Mouse (Mus musculus) stomach, embryonic 14.5 days (tissue): ENCODE data around the gene Srgap3. TPM values are rescaled to one million over a fixed set of nuclear protein-coding genes. Genes with fewer than 3 reads are reported as not detected.

ENCODE experiments used
- ATAC-seq: fragments of 200-750 bp; cut with Nextera tagmentation; 2 replicates; pipeline ENCODE4 v1.8.0; 2017; ENCODE audit warnings: low read depth, moderate TSS enrichment; ENCODE audit not compliant: insufficient number of reproducible peaks, insufficient read depth, low FRiP score
- H3K27ac ChIP-seq: fragments of 300-500 bp; sonication (generic); 2 replicates; pipeline ENCODE4 v1.5.1; 2014; ENCODE audit warnings: mild to moderate bottlenecking, low read length, moderate library complexity, mixed read lengths
- H3K27me3 ChIP-seq: fragments of 300-500 bp; sonication (generic); 2 replicates; pipeline ENCODE4 v1.6.1; 2014; ENCODE audit warnings: low read length, control low read depth, mixed read lengths; ENCODE audit not compliant: control insufficient read depth, insufficient read depth
- H3K36me3 ChIP-seq: fragments of 300-500 bp; sonication (generic); 2 replicates; pipeline ENCODE4 v1.6.1; 2014; ENCODE audit warnings: mild to moderate bottlenecking, control low read depth, low read length, moderate library complexity, mixed read lengths; ENCODE audit not compliant: control insufficient read depth, insufficient read depth
- H3K4me1 ChIP-seq: fragments of 300-500 bp; sonication (generic); 2 replicates; pipeline ENCODE4 v1.6.1; 2014; ENCODE audit warnings: low read length, control low read depth, mixed read lengths; ENCODE audit not compliant: control insufficient read depth, insufficient read depth
- H3K4me2 ChIP-seq: fragments of 300-500 bp; sonication (generic); replicated peaks from 2 replicates; pipeline ENCODE4 v1.6.1; 2014; ENCODE audit warnings: low read depth, low read length, control low read depth
- H3K4me3 ChIP-seq: fragments of 300-500 bp; sonication (generic); 2 replicates; pipeline ENCODE4 v1.5.1; 2014; ENCODE audit warnings: low read depth, low read length, control low read depth
- H3K9ac ChIP-seq: fragments of 300-500 bp; sonication (generic); replicated peaks from 2 replicates; pipeline ENCODE4 v1.6.1; 2014; ENCODE audit warnings: low read depth, mild to moderate bottlenecking, control low read depth, low read length, moderate library complexity, mixed read lengths
- H3K9me3 ChIP-seq: fragments of 300-500 bp; sonication (generic); 2 replicates; pipeline ENCODE4 v1.6.1; 2016; ENCODE audit warnings: low read depth, low read length, control low read depth; ENCODE audit not compliant: control insufficient read depth
- WGBS: fragments of 180-500 bp; shearing (Covaris S2); extraction: QIAGEN DNeasy Blood & Tissue Kit; methylation state at CpG from one replicate; pipeline ENCODE4 v1.1.7; 2014; 5-methylcytosine and 5-hydroxymethylcytosine counted together
- polyA plus RNA-seq: library from polyadenylated mRNA; unstranded; fragments of >200 nt; fragmentation: Nextera tagmentation; extraction: Ambion mirVana; gene quantifications from 2 replicates; pipeline ENCODE4 v1.2.1, GENCODE M21; 2014

Gene Srgap3
- polyA plus RNA-seq, 1 experiment from 2014 or later = 15.3 TPM

DNA sequence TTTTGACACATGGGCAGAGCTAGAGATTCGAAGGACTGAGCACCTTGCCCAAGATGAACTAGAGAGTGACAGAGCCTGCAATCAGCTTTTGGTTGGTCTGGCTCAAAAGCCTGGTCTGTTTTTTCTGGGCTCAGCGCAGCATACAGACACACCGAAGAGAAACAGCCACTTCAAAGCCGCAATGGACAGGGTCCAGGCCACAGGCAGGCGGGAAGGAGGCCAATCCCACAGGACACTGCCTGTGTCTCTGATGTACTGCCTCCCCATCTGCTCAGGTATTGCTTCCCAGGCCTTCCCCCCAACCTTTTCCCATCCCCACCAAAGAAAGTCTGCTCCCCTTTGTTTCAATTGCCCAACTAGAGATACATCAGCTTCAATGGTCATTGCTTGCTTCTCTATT lies 148.7 kb downstream of the Srgap3 start:
- 86% methylated on average over 5 of the region's 5 CpGs for WGBS
- no peaks in the 10 kb centered on the region for H3K4me1 ChIP-seq
- no peak overlapping the region for H3K27ac ChIP-seq
- no peak for ATAC-seq
- no peaks in the 10 kb centered on the region for H3K27me3 ChIP-seq
- H3K4me3 ChIP-seq = no peak overlapping the region
- no peaks in the 10 kb centered on the region for H3K36me3 ChIP-seq
- H3K9me3 ChIP-seq = no peaks in the 10 kb centered on the region
- H3K4me2 ChIP-seq = no peak overlapping the region
- no peak overlapping the region for H3K9ac ChIP-seq

DNA sequence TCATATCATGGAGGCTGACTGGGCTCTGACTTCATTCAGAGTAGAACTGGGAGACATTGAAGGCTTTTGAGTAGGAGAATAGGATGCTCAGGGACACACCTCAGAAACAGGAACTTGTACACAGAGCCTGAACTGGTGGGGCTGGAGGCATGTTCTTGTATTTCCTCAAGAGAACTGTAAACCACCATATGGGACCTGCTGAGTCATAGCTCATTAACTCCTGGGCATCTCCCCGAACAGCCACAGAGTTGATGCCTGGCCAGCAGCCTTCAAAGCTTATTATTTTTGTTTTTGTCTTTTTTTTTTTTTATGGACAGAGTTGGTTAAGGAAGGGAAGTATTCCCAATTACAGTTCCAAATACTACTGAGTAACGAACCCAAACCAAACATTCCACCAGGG lies 150.5 kb downstream of the Srgap3 start:
- Histone ChIP-seq H3K9me3 (no peaks in the 10 kb centered on the region), H3K4me2 (no peak overlapping the region), H3K4me3 (no peak overlapping the region), H3K36me3 (no peaks in the 10 kb centered on the region), H3K27ac (no peak overlapping the region), H3K27me3 (no peaks in the 10 kb centered on the region), H3K4me1 (no peaks in the 10 kb centered on the region), H3K9ac (no peak overlapping the region)
- WGBS = 74% methylated on average over 2 of the region's 2 CpGs
- no peak for ATAC-seq

DNA sequence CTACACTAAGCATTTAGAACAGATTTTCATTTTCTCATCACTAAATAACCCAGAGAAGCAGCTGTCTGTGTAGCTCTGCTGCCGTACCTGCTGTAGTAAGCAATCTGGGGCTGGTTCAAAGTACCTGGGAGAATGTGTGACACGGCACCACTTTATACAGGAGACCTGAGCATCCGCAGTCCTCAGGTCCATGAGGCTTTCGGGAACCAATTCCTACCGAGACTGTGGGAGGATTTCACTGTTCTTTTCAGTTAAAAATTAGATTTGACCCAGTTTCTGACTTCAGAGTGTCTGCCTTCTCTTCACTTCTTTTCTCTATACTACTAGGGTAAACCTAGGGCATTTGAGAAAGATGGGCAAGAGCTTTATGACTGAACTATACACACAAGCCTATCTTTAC lies 153.2 kb downstream of the Srgap3 start:
- 91% methylated on average over 5 of the region's 5 CpGs for WGBS
- no peak for ATAC-seq
- no peaks in the 10 kb centered on the region for H3K27me3 ChIP-seq

DNA sequence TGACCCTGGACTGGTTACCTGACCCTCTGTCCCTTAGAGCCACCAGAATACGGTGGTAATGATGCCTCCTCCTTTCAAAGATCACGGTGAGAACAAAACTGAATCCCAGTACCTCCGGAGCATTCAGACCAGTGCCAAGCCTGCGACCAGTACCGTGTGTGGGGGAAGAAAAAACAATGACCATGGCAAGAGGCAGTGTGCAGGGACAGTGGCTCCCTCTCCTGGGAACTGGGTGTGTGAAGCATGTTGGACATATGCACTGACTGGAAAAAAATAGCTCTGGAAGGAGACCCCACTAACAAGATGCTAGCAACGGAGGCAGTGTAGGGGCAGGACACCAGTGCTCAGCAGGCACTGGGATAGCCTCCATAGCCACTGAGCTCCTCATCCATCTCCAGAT lies 157.2 kb downstream of the Srgap3 start:
- 56% methylated on average over 6 of the region's 6 CpGs for WGBS
- no peak overlapping the region for H3K9ac ChIP-seq
- ATAC-seq = no peak
- H3K4me2 ChIP-seq = no peak overlapping the region
- H3K27me3 ChIP-seq = no peaks in the 10 kb centered on the region
- no peaks in the 10 kb centered on the region for H3K4me1 ChIP-seq
- H3K36me3 ChIP-seq = no peaks in the 10 kb centered on the region
- no peak overlapping the region for H3K27ac ChIP-seq
- H3K4me3 ChIP-seq = no peak overlapping the region
- H3K9me3 ChIP-seq = no peaks in the 10 kb centered on the region

More for the DNA sequence above, 153.2 kb downstream of the Srgap3 start:
- Histone ChIP-seq H3K4me3 (no peak overlapping the region), H3K36me3 (no peaks in the 10 kb centered on the region), H3K9me3 (no peaks in the 10 kb centered on the region), H3K4me1 (no peaks in the 10 kb centered on the region), H3K9ac (no peak overlapping the region), H3K4me2 (no peak overlapping the region), H3K27ac (no peak overlapping the region)

DNA sequence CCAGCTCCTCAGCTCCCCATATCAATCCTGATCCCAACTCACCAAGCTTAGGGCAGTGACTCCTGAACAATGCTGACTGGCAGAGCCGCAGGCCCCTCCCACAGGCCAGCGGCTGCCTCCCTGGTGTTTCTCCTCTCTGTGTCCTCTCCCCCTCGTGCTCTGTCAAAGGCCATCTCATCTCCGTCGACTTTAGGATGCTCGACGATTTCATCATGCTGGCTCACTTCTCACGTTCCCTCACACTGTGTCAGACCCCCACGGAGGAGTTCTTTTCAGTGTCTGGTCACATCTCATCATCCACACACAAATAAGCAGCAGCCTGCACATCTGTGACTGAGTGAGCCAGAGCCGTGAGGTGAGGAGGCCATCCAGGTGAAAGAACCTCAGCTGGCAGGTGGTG lies 158.4 kb downstream of the Srgap3 start:
- Histone ChIP-seq H3K4me1 (no peaks in the 10 kb centered on the region), H3K27me3 (no peaks in the 10 kb centered on the region)
- no peak for ATAC-seq

DNA sequence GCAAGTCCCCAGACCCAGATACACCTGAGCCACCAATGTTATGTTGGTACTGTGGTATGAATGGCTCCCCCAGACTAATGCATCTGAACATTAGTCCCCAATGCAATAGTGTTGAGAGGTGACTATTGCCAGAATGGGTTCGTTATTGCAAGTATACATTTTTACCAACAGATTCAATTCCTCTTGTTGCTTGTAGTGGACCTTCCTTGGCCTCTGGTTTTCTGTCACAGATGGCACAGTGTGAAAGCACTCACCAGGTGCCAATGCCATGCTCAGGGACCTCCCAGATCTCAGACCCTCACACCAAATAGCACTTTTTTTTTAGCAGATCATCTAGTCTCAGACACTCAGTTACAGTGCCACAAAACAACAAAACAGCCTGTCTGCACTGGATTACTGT lies 158.9 kb downstream of the Srgap3 start:
- no peak overlapping the region for H3K27ac ChIP-seq
- H3K4me2 ChIP-seq = no peak overlapping the region
- H3K9me3 ChIP-seq = no peaks in the 10 kb centered on the region
- H3K4me3 ChIP-seq = no peak overlapping the region
- H3K36me3 ChIP-seq = no peaks in the 10 kb centered on the region
- ATAC-seq = no peak
- H3K9ac ChIP-seq = no peak overlapping the region
- H3K4me1 ChIP-seq = no peaks in the 10 kb centered on the region
- 81% methylated on average over 1 of the region's 1 CpGs for WGBS
- H3K27me3 ChIP-seq = no peaks in the 10 kb centered on the region

More for the DNA sequence above, 158.4 kb downstream of the Srgap3 start:
- WGBS = 26% methylated on average over 10 of the region's 10 CpGs
- no peaks in the 10 kb centered on the region for H3K9me3 ChIP-seq
- no peaks in the 10 kb centered on the region for H3K36me3 ChIP-seq
- H3K9ac ChIP-seq = no peak overlapping the region
- no peak overlapping the region for H3K27ac ChIP-seq
- no peak overlapping the region for H3K4me3 ChIP-seq
- H3K4me2 ChIP-seq = no peak overlapping the region

DNA sequence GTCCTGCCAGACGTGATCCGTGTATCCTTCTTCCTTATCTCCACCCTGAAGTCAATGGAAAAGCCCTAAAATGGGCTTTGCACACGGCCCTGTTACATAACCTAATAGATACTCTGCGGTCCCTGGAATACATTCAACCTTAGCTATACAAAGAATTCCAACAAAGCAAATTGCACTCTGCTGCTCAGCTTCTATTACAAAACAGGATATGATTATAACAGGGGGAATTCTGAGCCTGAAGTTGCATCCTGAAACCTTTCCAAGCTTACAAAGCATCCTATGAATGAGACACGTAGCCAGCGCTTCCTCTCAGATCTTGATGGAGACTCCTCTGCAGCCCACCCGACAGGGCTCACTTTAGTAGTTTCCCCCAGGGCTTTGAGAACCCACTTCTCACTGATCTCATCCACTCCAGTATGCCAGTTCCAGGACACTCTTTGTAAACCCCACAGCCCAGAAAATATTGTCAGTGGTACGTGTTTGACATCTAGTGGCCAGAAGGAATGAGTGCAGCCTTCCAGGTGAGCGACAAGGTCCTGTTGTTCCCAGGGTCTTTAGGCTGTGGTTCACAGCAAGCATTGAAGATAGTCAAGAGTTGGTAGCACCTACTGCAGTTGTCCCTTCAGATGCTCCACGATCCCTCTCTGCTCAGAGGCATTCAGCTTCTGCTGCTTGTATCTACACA lies 165.5 kb downstream of the Srgap3 start:
- no peak for ATAC-seq

DNA sequence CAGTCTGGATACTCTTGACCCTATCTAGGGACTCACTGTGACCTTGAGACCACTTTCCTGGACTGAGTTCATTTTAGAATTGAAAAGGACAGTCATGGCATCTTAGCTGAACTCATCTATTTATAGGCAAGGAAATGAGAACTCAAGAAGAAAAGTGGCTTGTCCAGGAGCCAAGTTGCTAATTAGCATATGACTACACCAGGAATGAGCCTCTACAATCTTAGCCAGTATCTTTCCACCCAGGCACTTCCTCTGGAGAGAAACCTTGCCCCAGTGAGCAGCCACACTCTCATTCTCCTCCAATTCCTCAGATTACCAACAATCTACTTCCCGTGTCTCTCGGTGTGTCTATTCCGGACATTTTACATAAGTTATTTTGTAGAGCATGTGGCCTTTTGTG lies 168.9 kb downstream of the Srgap3 start:
- H3K27ac ChIP-seq = no peak overlapping the region
- no peaks in the 10 kb centered on the region for H3K27me3 ChIP-seq
- H3K4me3 ChIP-seq = no peak overlapping the region
- H3K4me1 ChIP-seq = no peaks in the 10 kb centered on the region
- H3K9ac ChIP-seq = no peak overlapping the region
- no peaks in the 10 kb centered on the region for H3K9me3 ChIP-seq
- no peak for ATAC-seq
- H3K4me2 ChIP-seq = no peak overlapping the region
- peaks cover 5% of the 10 kb centered on the region; the same call in 1 of the 2 replicates for H3K36me3 ChIP-seq
- WGBS = 77% methylated on average over 3 of the region's 3 CpGs

More for the DNA sequence above, 165.5 kb downstream of the Srgap3 start:
- no peaks in the 10 kb centered on the region for H3K36me3 ChIP-seq
- no peaks in the 10 kb centered on the region for H3K4me1 ChIP-seq
- no peaks in the 10 kb centered on the region for H3K9me3 ChIP-seq
- no peak overlapping the region for H3K27ac ChIP-seq
- H3K27me3 ChIP-seq = no peaks in the 10 kb centered on the region
- no peak overlapping the region for H3K4me3 ChIP-seq
- 76% methylated on average over 10 of the region's 10 CpGs for WGBS
- no peak overlapping the region for H3K4me2 ChIP-seq
- H3K9ac ChIP-seq = no peak overlapping the region

DNA sequence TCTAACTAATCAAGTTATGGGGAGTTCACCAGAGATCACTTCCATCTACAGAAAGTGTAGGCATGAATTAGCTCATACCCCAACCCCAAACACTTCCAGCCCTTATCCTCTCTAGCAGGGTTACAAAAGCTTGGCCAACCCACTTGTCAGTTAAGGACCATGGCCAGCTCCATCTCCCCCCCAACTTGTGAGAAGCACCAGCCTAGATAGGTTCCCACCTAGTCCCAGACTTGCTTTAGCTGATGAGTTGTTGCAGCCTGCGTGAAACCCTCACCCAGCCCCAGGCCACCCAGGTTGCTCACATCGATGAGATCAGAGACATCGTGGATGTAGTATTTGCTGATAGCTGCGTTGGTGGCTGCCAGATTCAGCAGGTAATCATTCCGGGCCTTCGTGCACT lies 170.3 kb downstream of the Srgap3 start:
- no peak for ATAC-seq
- Histone ChIP-seq H3K9me3 (no peaks in the 10 kb centered on the region), H3K4me1 (no peaks in the 10 kb centered on the region), H3K4me2 (no peak overlapping the region), H3K27ac (no peak overlapping the region), H3K27me3 (no peaks in the 10 kb centered on the region), H3K4me3 (no peak overlapping the region), H3K36me3 (peaks cover 5% of the 10 kb centered on the region; the same call in 1 of the 2 replicates), H3K9ac (no peak overlapping the region)
- WGBS = 86% methylated on average over 6 of the region's 6 CpGs
